Mouse (Mus musculus): ENCODE results near the gene Ldlrap1. TPM values are rescaled to one million over a fixed set of nuclear protein-coding genes. Genes with fewer than 3 reads are reported as not detected.

Ldlrap1 gene
- polyA plus RNA-seq, 1 experiment = 45.9 TPM

- Histone ChIP-seq H3K4me3 (replicated peaks; ENCODE audit: control insufficient read depth, low read depth, low read length) (no peak overlapping the region), H3K27ac (ENCODE audit: control insufficient read depth, insufficient read depth, low read depth, low read length, poor library complexity) (no peak overlapping the region), H3K4me1 (ENCODE audit: control insufficient read depth, insufficient read depth, low read length) (peaks cover 3% of the 10 kb centered on the region; the same call in 1 of the 2 replicates)
- TF ChIP-seq CTCF (IDR thresholded peaks at IDR 0.05; ENCODE audit: control insufficient read depth, insufficient read depth, low read length) (no peak), POLR2A (IDR thresholded peaks at IDR 0.05; ENCODE audit: borderline replicate concordance, control insufficient read depth, low read depth, low read length) (no peak)
- 4% methylated on average over 10 of the region's 10 CpGs for WGBS
Measured at GRCm38 (mm10) chr4:134786946-134787345, 19.1 kb upstream of the Ldlrap1 start.

GRCm38 (mm10) chr4:134784701-134785100 is 16.9 kb upstream of the Ldlrap1 start:
- Histone ChIP-seq H3K4me1 (ENCODE audit: control insufficient read depth, insufficient read depth, low read length) (peaks cover 3% of the 10 kb centered on the region; the same call in 1 of the 2 replicates), H3K27ac (ENCODE audit: control insufficient read depth, insufficient read depth, low read depth, low read length, poor library complexity) (no peak overlapping the region), H3K4me3 (replicated peaks; ENCODE audit: control insufficient read depth, low read depth, low read length) (no peak overlapping the region)
- WGBS = 59% methylated on average over 5 of the region's 5 CpGs
- TF ChIP-seq POLR2A (IDR thresholded peaks at IDR 0.05; ENCODE audit: borderline replicate concordance, control insufficient read depth, low read depth, low read length) (no peak), CTCF (IDR thresholded peaks at IDR 0.05; ENCODE audit: control insufficient read depth, insufficient read depth, low read length) (0 out of 2 replicates have a peak, but pooled peaks have one; percentile 13)

- no peak overlapping the region for H3K4me3 ChIP-seq (replicated peaks; ENCODE audit: control insufficient read depth, low read depth, low read length)
- no peak overlapping the region for H3K27ac ChIP-seq (ENCODE audit: control insufficient read depth, insufficient read depth, low read depth, low read length, poor library complexity)
- H3K4me1 ChIP-seq (ENCODE audit: control insufficient read depth, insufficient read depth, low read length) = no peaks in the 10 kb centered on the region; the same call in 1 of the 2 replicates
- TF ChIP-seq CTCF (IDR thresholded peaks at IDR 0.05; ENCODE audit: control insufficient read depth, insufficient read depth, low read length) = no peak
- WGBS = 25% methylated on average over 14 of the region's 14 CpGs
Measured at GRCm38 (mm10) chr4:134779136-134779934, 11.5 kb upstream of the Ldlrap1 start.

GRCm38 (mm10) chr4:134776246-134776645 is 8.4 kb upstream of the Ldlrap1 start:
- Histone ChIP-seq H3K4me1 (ENCODE audit: control insufficient read depth, insufficient read depth, low read length) (peaks cover 5% of the 10 kb centered on the region; the same call in 1 of the 2 replicates), H3K27ac (ENCODE audit: control insufficient read depth, insufficient read depth, low read depth, low read length, poor library complexity) (no peak overlapping the region), H3K4me3 (replicated peaks; ENCODE audit: control insufficient read depth, low read depth, low read length) (no peak overlapping the region)
- 47% methylated on average over 7 of the region's 7 CpGs for WGBS
- no peak for TF ChIP-seq CTCF (IDR thresholded peaks at IDR 0.05; ENCODE audit: control insufficient read depth, insufficient read depth, low read length)
- no peak for TF ChIP-seq POLR2A (IDR thresholded peaks at IDR 0.05; ENCODE audit: borderline replicate concordance, control insufficient read depth, low read depth, low read length)

GRCm38 (mm10) chr4:134775234-134775944 is 7.6 kb upstream of the Ldlrap1 start:
- Histone ChIP-seq H3K27ac (ENCODE audit: control insufficient read depth, insufficient read depth, low read depth, low read length, poor library complexity) (no peak overlapping the region), H3K4me3 (replicated peaks; ENCODE audit: control insufficient read depth, low read depth, low read length) (no peak overlapping the region), H3K4me1 (ENCODE audit: control insufficient read depth, insufficient read depth, low read length) (peaks cover 5% of the 10 kb centered on the region; the same call in 1 of the 2 replicates)
- WGBS = 57% methylated on average over 14 of the region's 14 CpGs
- TF ChIP-seq CTCF (IDR thresholded peaks at IDR 0.05; ENCODE audit: control insufficient read depth, insufficient read depth, low read length) (no peak), POLR2A (IDR thresholded peaks at IDR 0.05; ENCODE audit: borderline replicate concordance, control insufficient read depth, low read depth, low read length) (no peak)

GRCm38 (mm10) chr4:134774126-134774525 is 6.3 kb upstream of the Ldlrap1 start:
- H3K4me3 ChIP-seq (replicated peaks; ENCODE audit: control insufficient read depth, low read depth, low read length) = no peak overlapping the region
- H3K4me1 ChIP-seq (ENCODE audit: control insufficient read depth, insufficient read depth, low read length) = peaks cover 5% of the 10 kb centered on the region; the same call in 1 of the 2 replicates
- 58% methylated on average over 6 of the region's 6 CpGs for WGBS
- no peak overlapping the region for H3K27ac ChIP-seq (ENCODE audit: control insufficient read depth, insufficient read depth, low read depth, low read length, poor library complexity)
- TF ChIP-seq CTCF (IDR thresholded peaks at IDR 0.05; ENCODE audit: control insufficient read depth, insufficient read depth, low read length) = no peak
- no peak for TF ChIP-seq POLR2A (IDR thresholded peaks at IDR 0.05; ENCODE audit: borderline replicate concordance, control insufficient read depth, low read depth, low read length)

- Histone ChIP-seq H3K4me3 (replicated peaks; ENCODE audit: control insufficient read depth, low read depth, low read length) (no peak overlapping the region), H3K4me1 (ENCODE audit: control insufficient read depth, insufficient read depth, low read length) (peaks cover 7% of the 10 kb centered on the region), H3K27ac (ENCODE audit: control insufficient read depth, insufficient read depth, low read depth, low read length, poor library complexity) (peak overlapping the region; percentile 59)
- WGBS = 13% methylated on average over 4 of the region's 4 CpGs
- TF ChIP-seq POLR2A (IDR thresholded peaks at IDR 0.05; ENCODE audit: borderline replicate concordance, control insufficient read depth, low read depth, low read length) (no peak), CTCF (IDR thresholded peaks at IDR 0.05; ENCODE audit: control insufficient read depth, insufficient read depth, low read length) (no peak)
Measured at GRCm38 (mm10) chr4:134772805-134773674, 5.2 kb upstream of the Ldlrap1 start.
